Mouse (Mus musculus): Measurements from ENCODE around the gene Tspan5. TPM values are rescaled to one million over a fixed set of nuclear protein-coding genes. Genes with fewer than 3 reads are reported as not detected.
A peak's percentile ranks its signal among the peaks of the same experiment; 100 is the strongest.

Gene Tspan5
- polyA plus RNA-seq, 1 experiment from 2014 or later = 4.3 TPM

GRCm38 (mm10) chr3:138757283-138757682 is 15.3 kb downstream of the Tspan5 start:
- DNase-seq (no peak), ATAC-seq (ENCODE audit: low read depth) (no peak)
- no peak overlapping the region for H3K27ac ChIP-seq
- no peak overlapping the region for H3K9ac ChIP-seq
- 57% methylated on average over 2 of the region's 2 CpGs for WGBS (ENCODE audit: insufficient replicate concordance)
- H3K4me2 ChIP-seq = no peak overlapping the region
- H3K36me3 ChIP-seq = no peaks in the 10 kb centered on the region
- no peaks in the 10 kb centered on the region for H3K9me3 ChIP-seq (replicated peaks)
- no peaks in the 10 kb centered on the region for H3K27me3 ChIP-seq
- peaks cover 11% of the 10 kb centered on the region for H3K4me1 ChIP-seq (replicated peaks)
- no peak overlapping the region for H3K4me3 ChIP-seq (replicated peaks)

GRCm38 (mm10) chr3:138759968-138760684 is 18.1 kb downstream of the Tspan5 start:
- Histone ChIP-seq H3K4me3 (replicated peaks) (no peak overlapping the region), H3K9me3 (replicated peaks) (no peaks in the 10 kb centered on the region), H3K27ac (no peak overlapping the region), H3K4me1 (replicated peaks) (no peaks in the 10 kb centered on the region), H3K36me3 (no peaks in the 10 kb centered on the region), H3K27me3 (no peaks in the 10 kb centered on the region), H3K4me2 (no peak overlapping the region), H3K9ac (no peak overlapping the region)
- ATAC-seq (ENCODE audit: low read depth) (no peak), DNase-seq (no peak)
- 68% methylated on average over 9 of the region's 9 CpGs for WGBS (ENCODE audit: insufficient replicate concordance)

GRCm38 (mm10) chr3:138760685-138761119 is 18.7 kb downstream of the Tspan5 start:
- no peak for DNase-seq
- H3K4me1 ChIP-seq (replicated peaks) = no peaks in the 10 kb centered on the region
- H3K27ac ChIP-seq = no peak overlapping the region
- WGBS (ENCODE audit: insufficient replicate concordance) = 75% methylated on average over 11 of the region's 11 CpGs
- H3K4me2 ChIP-seq = no peak overlapping the region
- H3K4me3 ChIP-seq (replicated peaks) = no peak overlapping the region
- H3K9ac ChIP-seq = no peak overlapping the region
- ATAC-seq (ENCODE audit: low read depth) = no peak
- no peaks in the 10 kb centered on the region for H3K27me3 ChIP-seq
- H3K36me3 ChIP-seq = no peaks in the 10 kb centered on the region
- no peaks in the 10 kb centered on the region for H3K9me3 ChIP-seq (replicated peaks)

- H3K4me2 ChIP-seq = no peak overlapping the region
- H3K4me3 ChIP-seq (replicated peaks) = no peak overlapping the region
- H3K27ac ChIP-seq = no peak overlapping the region
- H3K9me3 ChIP-seq (replicated peaks) = no peaks in the 10 kb centered on the region
- H3K27me3 ChIP-seq = no peaks in the 10 kb centered on the region
- no peak for DNase-seq
- ATAC-seq (ENCODE audit: low read depth) = no peak
- H3K36me3 ChIP-seq = no peaks in the 10 kb centered on the region
- no peak overlapping the region for H3K9ac ChIP-seq
- 84% methylated on average over 13 of the region's 13 CpGs for WGBS (ENCODE audit: insufficient replicate concordance)
- H3K4me1 ChIP-seq (replicated peaks) = no peaks in the 10 kb centered on the region
Observed at GRCm38 (mm10) chr3:138761531-138761930, 19.5 kb downstream of the Tspan5 start.

GRCm38 (mm10) chr3:138763941-138764340 is 21.9 kb downstream of the Tspan5 start:
- H3K4me1 ChIP-seq (replicated peaks) = peaks cover 2% of the 10 kb centered on the region
- H3K9me3 ChIP-seq (replicated peaks) = no peaks in the 10 kb centered on the region
- no peak for DNase-seq
- no peak overlapping the region for H3K27ac ChIP-seq
- H3K9ac ChIP-seq = no peak overlapping the region
- no peaks in the 10 kb centered on the region for H3K27me3 ChIP-seq
- no peak for ATAC-seq (ENCODE audit: low read depth)
- no peaks in the 10 kb centered on the region for H3K36me3 ChIP-seq
- H3K4me2 ChIP-seq = no peak overlapping the region
- H3K4me3 ChIP-seq (replicated peaks) = no peak overlapping the region
- WGBS (ENCODE audit: insufficient replicate concordance) = 71% methylated on average over 9 of the region's 9 CpGs

- DNase-seq (no peak), ATAC-seq (ENCODE audit: low read depth) (no peak)
- Histone ChIP-seq H3K9me3 (replicated peaks) (no peaks in the 10 kb centered on the region), H3K4me3 (replicated peaks) (no peak overlapping the region), H3K4me1 (replicated peaks) (peaks cover 9% of the 10 kb centered on the region), H3K4me2 (no peak overlapping the region), H3K36me3 (no peaks in the 10 kb centered on the region), H3K27me3 (no peaks in the 10 kb centered on the region), H3K9ac (no peak overlapping the region), H3K27ac (no peak overlapping the region)
- 63% methylated on average over 3 of the region's 3 CpGs for WGBS (ENCODE audit: insufficient replicate concordance)
Observed at GRCm38 (mm10) chr3:138764782-138765181, 22.8 kb downstream of the Tspan5 start.

GRCm38 (mm10) chr3:138767034-138767433 is 25.0 kb downstream of the Tspan5 start:
- WGBS (ENCODE audit: insufficient replicate concordance) = 63% methylated on average over 8 of the region's 8 CpGs
- Histone ChIP-seq H3K27me3 (no peaks in the 10 kb centered on the region), H3K9ac (no peak overlapping the region), H3K9me3 (replicated peaks) (no peaks in the 10 kb centered on the region), H3K4me3 (replicated peaks) (no peak overlapping the region), H3K4me2 (no peak overlapping the region), H3K4me1 (replicated peaks) (peaks cover 32% of the 10 kb centered on the region), H3K36me3 (no peaks in the 10 kb centered on the region), H3K27ac (no peak overlapping the region)
- no peak for DNase-seq
- ATAC-seq (ENCODE audit: low read depth) = no peak

- no peak overlapping the region for H3K27ac ChIP-seq
- ATAC-seq (ENCODE audit: low read depth) = no peak
- no peak for DNase-seq
- no peaks in the 10 kb centered on the region for H3K36me3 ChIP-seq
- 73% methylated on average over 12 of the region's 12 CpGs for WGBS (ENCODE audit: insufficient replicate concordance)
- no peak overlapping the region for H3K9ac ChIP-seq
- H3K4me2 ChIP-seq = no peak overlapping the region
- peaks cover 36% of the 10 kb centered on the region for H3K4me1 ChIP-seq (replicated peaks)
- no peaks in the 10 kb centered on the region for H3K27me3 ChIP-seq
- H3K9me3 ChIP-seq (replicated peaks) = no peaks in the 10 kb centered on the region
- H3K4me3 ChIP-seq (replicated peaks) = no peak overlapping the region
Observed at GRCm38 (mm10) chr3:138768541-138769093, 26.6 kb downstream of the Tspan5 start.

- no peak for ATAC-seq (ENCODE audit: low read depth)
- Histone ChIP-seq H3K9ac (no peak overlapping the region), H3K27ac (no peak overlapping the region), H3K36me3 (no peaks in the 10 kb centered on the region), H3K9me3 (replicated peaks) (no peaks in the 10 kb centered on the region), H3K27me3 (no peaks in the 10 kb centered on the region), H3K4me3 (replicated peaks) (no peak overlapping the region), H3K4me1 (replicated peaks) (peaks cover 36% of the 10 kb centered on the region), H3K4me2 (no peak overlapping the region)
- no peak for DNase-seq
- 73% methylated on average over 10 of the region's 10 CpGs for WGBS (ENCODE audit: insufficient replicate concordance)
Observed at GRCm38 (mm10) chr3:138770650-138771331, 28.8 kb downstream of the Tspan5 start.

GRCm38 (mm10) chr3:138771549-138772333 is 29.7 kb downstream of the Tspan5 start:
- Histone ChIP-seq H3K4me2 (0 out of 2 replicates have a peak overlapping the region, but pooled peaks have one; percentile 6), H3K36me3 (no peaks in the 10 kb centered on the region), H3K4me1 (replicated peaks) (peaks cover 36% of the 10 kb centered on the region), H3K27me3 (no peaks in the 10 kb centered on the region), H3K9me3 (replicated peaks) (no peaks in the 10 kb centered on the region), H3K9ac (no peak overlapping the region), H3K27ac (no peak overlapping the region; the same call in 1 of the 2 replicates), H3K4me3 (replicated peaks) (no peak overlapping the region)
- peak; percentile 24 for DNase-seq
- WGBS (ENCODE audit: insufficient replicate concordance) = 56% methylated on average over 12 of the region's 12 CpGs
- peak; percentile 85 for ATAC-seq (ENCODE audit: low read depth)
